Mouse (Mus musculus) intestine, embryonic 15.5 days (tissue): ENCODE measurements around the gene Sorl1. TPM values are rescaled to one million over a fixed set of nuclear protein-coding genes. Genes with fewer than 3 reads are reported as not detected.
"Not testable (repeated sequence)": the region's sequence is repeated elsewhere in the genome, so short reads cannot be mapped to it uniquely, and the experiment has no call there.

ENCODE experiments used
- ATAC-seq: fragments of 200-750 bp; cut with Nextera tagmentation; 2 replicates; pipeline ENCODE4 v1.8.0; 2017; ENCODE audit warnings: moderate TSS enrichment, moderate library complexity
- H3K27ac ChIP-seq: fragments of 300-500 bp; sonication (generic); 2 replicates; pipeline ENCODE4 v1.5.1; 2015; ENCODE audit warnings: mild to moderate bottlenecking, inconsistent platforms
- H3K27me3 ChIP-seq: fragments of 300-500 bp; sonication (generic); replicated peaks from 2 replicates; pipeline ENCODE4 v1.6.1; 2015; ENCODE audit warnings: inconsistent platforms
- H3K36me3 ChIP-seq: fragments of 300-500 bp; sonication (generic); 2 replicates; pipeline ENCODE4 v1.6.1; 2015; ENCODE audit warnings: inconsistent platforms
- H3K4me1 ChIP-seq: fragments of 300-500 bp; sonication (generic); replicated peaks from 2 replicates; pipeline ENCODE4 v1.6.1; 2015; ENCODE audit warnings: inconsistent platforms
- H3K4me2 ChIP-seq: fragments of 300-500 bp; sonication (generic); replicated peaks from 2 replicates; pipeline ENCODE4 v1.6.1; 2015; ENCODE audit warnings: mild to moderate bottlenecking, inconsistent platforms
- H3K4me3 ChIP-seq: fragments of 300-500 bp; sonication (generic); replicated peaks from 2 replicates; pipeline ENCODE4 v1.5.1; 2015; ENCODE audit warnings: inconsistent platforms
- H3K9ac ChIP-seq: fragments of 300-500 bp; sonication (generic); 2 replicates; pipeline ENCODE4 v1.6.1; 2015; ENCODE audit warnings: inconsistent platforms
- H3K9me3 ChIP-seq: fragments of 300-500 bp; sonication (generic); 2 replicates; pipeline ENCODE4 v1.6.1; 2016; ENCODE audit warnings: inconsistent platforms
- WGBS: fragments of 180-500 bp; shearing (Covaris S2); methylation state at CpG from one replicate; pipeline ENCODE4 v1.1.7; 2015; 5-methylcytosine and 5-hydroxymethylcytosine counted together
- polyA plus RNA-seq: library from polyadenylated mRNA; unstranded; fragments of >200 nt; fragmentation: Nextera tagmentation; extraction: Ambion mirVana; gene quantifications from 2 replicates; pipeline ENCODE4 v1.2.1, GENCODE M21; 2015

Gene Sorl1
- polyA plus RNA-seq, 1 experiment from 2014 or later, result 9.0 TPM

GRCm38 (mm10) chr9:42080671-42081070 lies 43.4 kb downstream of the Sorl1 start:
- no peak for ATAC-seq
- H3K36me3 ChIP-seq, result no peaks in the 10 kb centered on the region
- H3K4me1 ChIP-seq, result no peaks in the 10 kb centered on the region
- 84% methylated on average over 9 of the region's 9 CpGs for whole genome bisulfite sequencing
- H3K9ac ChIP-seq, result no peak overlapping the region
- no peak overlapping the region for H3K4me2 ChIP-seq
- no peaks in the 10 kb centered on the region for H3K27me3 ChIP-seq
- H3K27ac ChIP-seq, result no peak overlapping the region
- no peak overlapping the region for H3K4me3 ChIP-seq
- no peaks in the 10 kb centered on the region for H3K9me3 ChIP-seq

GRCm38 (mm10) chr9:42077112-42077845 lies 46.8 kb downstream of the Sorl1 start:
- Histone ChIP-seq H3K4me2 (no peak overlapping the region), H3K27me3 (no peaks in the 10 kb centered on the region), H3K27ac (no peak overlapping the region), H3K36me3 (no peaks in the 10 kb centered on the region), H3K9me3 (no peaks in the 10 kb centered on the region), H3K4me3 (no peak overlapping the region), H3K9ac (no peak overlapping the region), H3K4me1 (no peaks in the 10 kb centered on the region)
- 72% methylated on average over 16 of the region's 16 CpGs for WGBS
- ATAC-seq, result no peak

GRCm38 (mm10) chr9:42076256-42076849 lies 47.7 kb downstream of the Sorl1 start:
- Histone ChIP-seq H3K4me1 (no peaks in the 10 kb centered on the region), H3K36me3 (no peaks in the 10 kb centered on the region), H3K27ac (no peak overlapping the region), H3K9ac (no peak overlapping the region), H3K27me3 (no peaks in the 10 kb centered on the region), H3K4me3 (no peak overlapping the region), H3K9me3 (no peaks in the 10 kb centered on the region), H3K4me2 (no peak overlapping the region)
- no peak for ATAC-seq
- WGBS, result 88% methylated on average over 10 of the region's 10 CpGs

- Histone ChIP-seq H3K9ac (no peak overlapping the region), H3K4me2 (no peak overlapping the region), H3K36me3 (no peaks in the 10 kb centered on the region), H3K4me1 (no peaks in the 10 kb centered on the region), H3K9me3 (no peaks in the 10 kb centered on the region), H3K27ac (no peak overlapping the region), H3K27me3 (no peaks in the 10 kb centered on the region), H3K4me3 (no peak overlapping the region)
- WGBS, result 53% methylated on average over 2 of the region's 2 CpGs
- ATAC-seq, result no peak
Observed at GRCm38 (mm10) chr9:42075241-42075640, 48.9 kb downstream of the Sorl1 start.

- Histone ChIP-seq H3K27me3 (no peaks in the 10 kb centered on the region), H3K4me2 (no peak overlapping the region), H3K9me3 (no peaks in the 10 kb centered on the region), H3K9ac (no peak overlapping the region), H3K27ac (no peak overlapping the region), H3K36me3 (no peaks in the 10 kb centered on the region), H3K4me1 (no peaks in the 10 kb centered on the region), H3K4me3 (no peak overlapping the region)
- WGBS, result 64% methylated on average over 4 of the region's 4 CpGs
- no peak for ATAC-seq
Observed at GRCm38 (mm10) chr9:42072010-42072409, 52.1 kb downstream of the Sorl1 start.

GRCm38 (mm10) chr9:42070856-42071255 lies 53.2 kb downstream of the Sorl1 start:
- Histone ChIP-seq H3K9me3 (no peaks in the 10 kb centered on the region), H3K9ac (no peak overlapping the region), H3K4me3 (no peak overlapping the region), H3K4me2 (no peak overlapping the region), H3K27me3 (no peaks in the 10 kb centered on the region), H3K27ac (no peak overlapping the region), H3K36me3 (no peaks in the 10 kb centered on the region), H3K4me1 (no peaks in the 10 kb centered on the region)
- WGBS, result 89% methylated on average over 6 of the region's 6 CpGs
- ATAC-seq, result no peak

- Histone ChIP-seq H3K4me3 (no peak overlapping the region), H3K36me3 (no peaks in the 10 kb centered on the region), H3K9me3 (no peaks in the 10 kb centered on the region), H3K9ac (no peak overlapping the region), H3K27me3 (no peaks in the 10 kb centered on the region), H3K4me1 (no peaks in the 10 kb centered on the region), H3K27ac (no peak overlapping the region), H3K4me2 (no peak overlapping the region)
- 86% methylated on average over 5 of the region's 5 CpGs for WGBS
- no peak for ATAC-seq
Observed at GRCm38 (mm10) chr9:42069471-42069870, 54.6 kb downstream of the Sorl1 start.

GRCm38 (mm10) chr9:42067950-42068349 lies 56.1 kb downstream of the Sorl1 start:
- no peak overlapping the region for H3K27ac ChIP-seq
- H3K4me1 ChIP-seq, result no peaks in the 10 kb centered on the region
- H3K9ac ChIP-seq, result no peak overlapping the region
- 78% methylated on average over 9 of the region's 9 CpGs for WGBS
- no peak overlapping the region for H3K4me3 ChIP-seq
- no peak overlapping the region for H3K4me2 ChIP-seq
- no peaks in the 10 kb centered on the region for H3K9me3 ChIP-seq
- H3K36me3 ChIP-seq, result no peaks in the 10 kb centered on the region
- H3K27me3 ChIP-seq, result no peaks in the 10 kb centered on the region
- ATAC-seq, result no peak

- 84% methylated on average over 1 of the region's 1 CpGs for WGBS
- no peak for ATAC-seq
- Histone ChIP-seq H3K9me3 (no peaks in the 10 kb centered on the region), H3K27ac (no peak overlapping the region), H3K27me3 (no peaks in the 10 kb centered on the region), H3K9ac (no peak overlapping the region), H3K4me3 (no peak overlapping the region), H3K36me3 (no peaks in the 10 kb centered on the region), H3K4me2 (no peak overlapping the region), H3K4me1 (no peaks in the 10 kb centered on the region)
Observed at GRCm38 (mm10) chr9:42065756-42066155, 58.3 kb downstream of the Sorl1 start.

- 74% methylated on average over 4 of the region's 4 CpGs for WGBS
- H3K4me1 ChIP-seq, result no peaks in the 10 kb centered on the region
- no peak for ATAC-seq
- H3K36me3 ChIP-seq, result no peaks in the 10 kb centered on the region
- no peak overlapping the region for H3K4me3 ChIP-seq
- no peak overlapping the region for H3K27ac ChIP-seq
- H3K27me3 ChIP-seq, result no peaks in the 10 kb centered on the region
- no peak overlapping the region for H3K4me2 ChIP-seq
- no peak overlapping the region for H3K9ac ChIP-seq
- H3K9me3 ChIP-seq, result no peaks in the 10 kb centered on the region
Observed at GRCm38 (mm10) chr9:42063391-42063790, 60.7 kb downstream of the Sorl1 start.

- Histone ChIP-seq H3K4me2 (no peak overlapping the region), H3K9me3 (no peaks in the 10 kb centered on the region), H3K9ac (no peak overlapping the region), H3K36me3 (no peaks in the 10 kb centered on the region), H3K4me3 (no peak overlapping the region), H3K27me3 (no peaks in the 10 kb centered on the region), H3K4me1 (no peaks in the 10 kb centered on the region), H3K27ac (no peak overlapping the region)
- no peak for ATAC-seq
- 86% methylated on average over 8 of the region's 8 CpGs for WGBS
Observed at GRCm38 (mm10) chr9:42062269-42062668, 61.8 kb downstream of the Sorl1 start.

GRCm38 (mm10) chr9:42059006-42059405 lies 65.1 kb downstream of the Sorl1 start:
- not testable (repeated sequence) for H3K4me2 ChIP-seq, H3K9me3 ChIP-seq, H3K4me1 ChIP-seq, H3K27me3 ChIP-seq, H3K4me3 ChIP-seq, H3K27ac ChIP-seq, H3K36me3 ChIP-seq, H3K9ac ChIP-seq, ATAC-seq
- WGBS, result 92% methylated on average over 2 of the region's 2 CpGs

GRCm38 (mm10) chr9:42056591-42056990 lies 67.5 kb downstream of the Sorl1 start:
- 80% methylated on average over 5 of the region's 5 CpGs for WGBS
- no peak overlapping the region for H3K4me2 ChIP-seq
- no peak overlapping the region for H3K9ac ChIP-seq
- H3K27ac ChIP-seq, result no peak overlapping the region
- ATAC-seq, result no peak
- no peaks in the 10 kb centered on the region for H3K36me3 ChIP-seq
- no peaks in the 10 kb centered on the region for H3K27me3 ChIP-seq
- H3K9me3 ChIP-seq, result no peaks in the 10 kb centered on the region
- H3K4me1 ChIP-seq, result peaks cover 5% of the 10 kb centered on the region
- no peak overlapping the region for H3K4me3 ChIP-seq
